Mouse (Mus musculus): Measurements from ENCODE around the gene Irgq. TPM values are rescaled to one million over a fixed set of nuclear protein-coding genes. Genes with fewer than 3 reads are reported as not detected.
A peak's percentile ranks its signal among the peaks of the same experiment; 100 is the strongest.
"Not testable (repeated sequence)": the region's sequence is repeated elsewhere in the genome, so short reads cannot be mapped to it uniquely, and the experiment has no call there.

Gene Irgq
- total and polyA plus RNA-seq, 2 experiments from 2014 or later: 26.8 to 119 TPM

DNA sequence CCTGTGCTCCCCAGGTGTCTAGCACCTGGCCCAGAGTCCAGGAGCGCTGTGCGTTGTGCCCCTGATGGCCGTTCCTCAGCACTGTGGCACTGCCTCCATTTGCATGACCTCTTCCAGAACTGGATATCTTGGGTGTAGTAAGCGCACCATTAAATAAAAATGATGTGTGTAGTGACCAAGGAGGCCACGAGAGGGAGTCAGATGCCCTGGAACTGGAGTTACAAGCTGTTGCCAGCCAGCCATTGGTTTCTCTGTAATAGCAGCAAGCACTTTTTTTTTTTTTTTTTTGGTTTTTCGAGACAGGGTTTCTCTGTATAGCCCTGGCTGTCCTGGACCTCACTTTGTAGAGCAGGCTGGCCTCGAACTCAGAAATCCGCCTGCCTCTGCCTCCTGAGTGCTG, 14.2 kb upstream of the Irgq start:
- not testable (repeated sequence) for H3K4me1 ChIP-seq (ENCODE audit: insufficient read depth); H3K9me3 ChIP-seq (ENCODE audit: low read length); H3K27me3 ChIP-seq (ENCODE audit: insufficient read depth, low read length); H3K27ac ChIP-seq (ENCODE audit: low read depth, low read length); H3K4me3 ChIP-seq (ENCODE audit: low read depth, low read length); H3K9ac ChIP-seq; H3K4me2 ChIP-seq (ENCODE audit: low read depth)
- peak; percentile 56 for TF ChIP-seq CTCF (IDR thresholded peaks at IDR 0.05; ENCODE audit: low read depth)
- H3K36me3 ChIP-seq (ENCODE audit: insufficient read depth): peaks cover 18% of the 10 kb centered on the region
- DNase-seq (peak; percentile 64), ATAC-seq (peak; percentile 12; the same call in 1 of the 2 replicates)
- WGBS: 57% methylated on average over 8 of the region's 8 CpGs

- Histone ChIP-seq H3K4me1 (ENCODE audit: insufficient read depth) (no peaks in the 10 kb centered on the region), H3K9ac (no peak overlapping the region), H3K9me3 (ENCODE audit: low read length) (no peaks in the 10 kb centered on the region), H3K4me2 (ENCODE audit: low read depth) (no peak overlapping the region), H3K27ac (ENCODE audit: low read depth, low read length) (peak overlapping the region; percentile 50; the same call in 1 of the 2 replicates), H3K27me3 (ENCODE audit: insufficient read depth, low read length) (no peaks in the 10 kb centered on the region), H3K4me3 (ENCODE audit: low read depth, low read length) (no peak overlapping the region), H3K36me3 (ENCODE audit: insufficient read depth) (peaks cover 13% of the 10 kb centered on the region)
- ATAC-seq (peak; percentile 9; the same call in 1 of the 2 replicates), DNase-seq (no peak)
- WGBS: 39% methylated on average over 5 of the region's 5 CpGs
- TF ChIP-seq CTCF (IDR thresholded peaks at IDR 0.05; ENCODE audit: low read depth): no peak
Observed at GRCm38 (mm10) chr7:24517077-24517476, 13.4 kb upstream of the Irgq start.

DNA sequence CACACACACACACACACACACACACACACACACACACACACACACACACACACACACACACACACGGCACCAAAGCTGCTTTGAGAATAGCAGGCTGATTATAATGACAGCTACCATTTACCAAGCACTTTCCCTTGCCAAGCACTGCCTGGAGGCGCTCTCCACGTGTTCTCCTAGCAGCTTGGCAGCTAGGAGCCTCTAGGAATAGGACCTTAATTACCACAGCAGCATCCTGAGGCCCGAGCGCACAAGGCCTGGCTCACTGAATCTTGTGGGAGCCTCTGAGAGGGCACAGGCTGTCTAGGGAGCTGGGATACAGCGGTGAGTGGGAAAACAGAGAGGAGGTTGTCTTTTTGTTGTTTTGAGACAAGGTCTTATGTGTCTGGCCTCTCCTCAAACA, 12.8 kb upstream of the Irgq start:
- peak; percentile 82 for ATAC-seq
- H3K27me3 ChIP-seq (ENCODE audit: insufficient read depth, low read length): no peaks in the 10 kb centered on the region
- H3K27ac ChIP-seq (ENCODE audit: low read depth, low read length): peak overlapping the region; percentile 77
- H3K4me1 ChIP-seq (ENCODE audit: insufficient read depth): no peaks in the 10 kb centered on the region
- H3K4me2 ChIP-seq (ENCODE audit: low read depth): no peak overlapping the region
- no peak overlapping the region for H3K4me3 ChIP-seq (ENCODE audit: low read depth, low read length)
- DNase-seq: peak; percentile 74
- H3K9ac ChIP-seq: no peak overlapping the region
- WGBS: 29% methylated on average over 6 of the region's 6 CpGs
- H3K9me3 ChIP-seq (ENCODE audit: low read length): no peaks in the 10 kb centered on the region
- TF ChIP-seq CTCF (IDR thresholded peaks at IDR 0.05; ENCODE audit: low read depth): no peak
- peaks cover 11% of the 10 kb centered on the region for H3K36me3 ChIP-seq (ENCODE audit: insufficient read depth)

GRCm38 (mm10) chr7:24519130-24519529, 11.4 kb upstream of the Irgq start:
- no peak overlapping the region for H3K9ac ChIP-seq
- TF ChIP-seq CTCF (IDR thresholded peaks at IDR 0.05; ENCODE audit: low read depth): no peak
- peaks cover 11% of the 10 kb centered on the region for H3K36me3 ChIP-seq (ENCODE audit: insufficient read depth)
- 18% methylated on average over 3 of the region's 3 CpGs for WGBS
- DNase-seq: no peak
- H3K4me2 ChIP-seq (ENCODE audit: low read depth): no peak overlapping the region
- ATAC-seq: no peak
- no peak overlapping the region for H3K4me3 ChIP-seq (ENCODE audit: low read depth, low read length)
- no peaks in the 10 kb centered on the region for H3K27me3 ChIP-seq (ENCODE audit: insufficient read depth, low read length)
- H3K9me3 ChIP-seq (ENCODE audit: low read length): no peaks in the 10 kb centered on the region
- H3K27ac ChIP-seq (ENCODE audit: low read depth, low read length): no peak overlapping the region
- no peaks in the 10 kb centered on the region for H3K4me1 ChIP-seq (ENCODE audit: insufficient read depth)

DNA sequence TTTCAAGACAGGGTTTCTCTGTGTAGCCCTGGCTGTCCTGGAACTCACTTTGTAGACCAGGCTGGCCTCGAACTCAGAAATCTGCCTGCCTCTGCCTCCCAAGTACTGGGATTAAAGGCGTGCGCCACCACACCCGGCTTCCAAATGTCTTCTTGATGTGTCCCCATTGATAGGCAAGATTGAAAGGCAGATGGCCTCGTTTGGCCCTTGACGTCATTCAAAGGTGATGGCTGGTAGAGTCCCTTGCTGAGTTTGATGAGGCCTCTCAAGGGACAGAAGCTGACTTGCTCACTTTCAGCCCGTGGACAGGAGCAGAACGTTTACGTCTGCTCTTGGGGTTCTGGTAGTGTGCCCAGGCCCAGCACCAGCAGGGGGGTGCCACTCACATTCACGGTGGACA, 10.4 kb upstream of the Irgq start:
- not testable (repeated sequence) for H3K4me1 ChIP-seq (ENCODE audit: insufficient read depth); H3K4me2 ChIP-seq (ENCODE audit: low read depth); H3K4me3 ChIP-seq (ENCODE audit: low read depth, low read length); H3K36me3 ChIP-seq (ENCODE audit: insufficient read depth); DNase-seq; ATAC-seq; H3K9ac ChIP-seq; H3K9me3 ChIP-seq (ENCODE audit: low read length); H3K27me3 ChIP-seq (ENCODE audit: insufficient read depth, low read length); H3K27ac ChIP-seq (ENCODE audit: low read depth, low read length)
- 82% methylated on average over 9 of the region's 10 CpGs for WGBS

- no peak for TF ChIP-seq CTCF (IDR thresholded peaks at IDR 0.05; ENCODE audit: low read depth)
- ATAC-seq: no peak
Observed at GRCm38 (mm10) chr7:24522805-24523204, 7.7 kb upstream of the Irgq start.

GRCm38 (mm10) chr7:24523723-24524122, 6.8 kb upstream of the Irgq start:
- ATAC-seq (no peak), DNase-seq (no peak)
- Histone ChIP-seq H3K36me3 (ENCODE audit: insufficient read depth) (no peaks in the 10 kb centered on the region; the same call in 1 of the 2 replicates), H3K27me3 (ENCODE audit: insufficient read depth, low read length) (no peaks in the 10 kb centered on the region), H3K4me3 (ENCODE audit: low read depth, low read length) (no peak overlapping the region), H3K4me1 (ENCODE audit: insufficient read depth) (no peaks in the 10 kb centered on the region), H3K27ac (ENCODE audit: low read depth, low read length) (no peak overlapping the region), H3K9me3 (ENCODE audit: low read length) (no peaks in the 10 kb centered on the region), H3K4me2 (ENCODE audit: low read depth) (no peak overlapping the region), H3K9ac (no peak overlapping the region)
- no peak for TF ChIP-seq CTCF (IDR thresholded peaks at IDR 0.05; ENCODE audit: low read depth)
- WGBS: 91% methylated on average over 6 of the region's 6 CpGs

More at GRCm38 (mm10) chr7:24522805-24523204, 7.7 kb upstream of the Irgq start:
- Histone ChIP-seq H3K4me1 (ENCODE audit: insufficient read depth) (no peaks in the 10 kb centered on the region), H3K4me3 (ENCODE audit: low read depth, low read length) (no peak overlapping the region), H3K9me3 (ENCODE audit: low read length) (no peaks in the 10 kb centered on the region), H3K4me2 (ENCODE audit: low read depth) (no peak overlapping the region), H3K27ac (ENCODE audit: low read depth, low read length) (no peak overlapping the region), H3K9ac (no peak overlapping the region), H3K36me3 (ENCODE audit: insufficient read depth) (no peaks in the 10 kb centered on the region; the same call in 1 of the 2 replicates), H3K27me3 (ENCODE audit: insufficient read depth, low read length) (no peaks in the 10 kb centered on the region)
- WGBS: 57% methylated on average over 5 of the region's 5 CpGs
- DNase-seq: no peak

Data from forebrain, postnatal 0 days (tissue).